In genomic region chr2:169234368-169235070, GRCm38 (mm10) we compare ENCODE assay signal across 19 mouse cellular contexts.
DNase-seq lines count a peak whose midpoint lies in the region; ATAC-seq and TF ChIP-seq lines count a peak whose summit lies in the region.
"Had no signal": no experiment of that assay in that cellular context is flagged by ENCODE, and none has a peak within 500 bp of the region (broad histone marks: within the 10 kb centered on the region; RNA-seq: fewer than 3 reads in every experiment).

No protein-coding gene starts in this region.

- H3K4me3 ChIP-seq in heart, embryonic 12.5 days, result no peak overlapping the region
- H3K4me3 ChIP-seq in lung, embryonic 14.5 days (ENCODE audit: low read depth, low read length), result no peak overlapping the region
- no peak overlapping the region for H3K4me3 ChIP-seq in lung, postnatal 0 days (ENCODE audit: low read depth, low read length)
- H3K4me3 ChIP-seq: embryonic facial prominence, embryonic 13.5 days; forebrain, embryonic 13.5 days; gastrocnemius, adult 2 months; hindbrain, embryonic 12.5 days had no signal

- H3K36me3 ChIP-seq in heart, embryonic 12.5 days, result no peaks in the 10 kb centered on the region
- H3K36me3 ChIP-seq in lung, embryonic 14.5 days (ENCODE audit: insufficient read depth), result no peaks in the 10 kb centered on the region
- H3K36me3 ChIP-seq in lung, postnatal 0 days (ENCODE audit: insufficient read depth, low read length), result no peaks in the 10 kb centered on the region
- H3K36me3 ChIP-seq: embryonic facial prominence, embryonic 13.5 days; hindbrain, embryonic 12.5 days had no signal

- ATAC-seq in heart, embryonic 12.5 days (ENCODE audit: insufficient number of reproducible peaks, low FRiP score), result no peak
- ATAC-seq in lung, embryonic 14.5 days (ENCODE audit: insufficient read depth), result peak; percentile 92
- ATAC-seq in lung, postnatal 0 days, result no peak
- ATAC-seq: forebrain, embryonic 13.5 days had no signal

- no peaks in the 10 kb centered on the region for H3K27me3 ChIP-seq in heart, embryonic 12.5 days (replicated peaks)
- H3K27me3 ChIP-seq in lung, embryonic 14.5 days (ENCODE audit: insufficient read depth, low read length), result no peaks in the 10 kb centered on the region
- no peaks in the 10 kb centered on the region for H3K27me3 ChIP-seq in lung, postnatal 0 days (replicated peaks; ENCODE audit: insufficient read depth, low read length)
- H3K27me3 ChIP-seq: embryonic facial prominence, embryonic 13.5 days; forebrain, embryonic 13.5 days; hindbrain, embryonic 12.5 days had no signal

- DNase-seq in heart, adult 11 months, result peak; percentile 45
- DNase-seq in lung, embryonic 14.5 days, result peak; percentile 88
- DNase-seq in lung, postnatal 0 days (ENCODE audit: low spot score), result no peak
- DNase-seq in lung, postnatal 4 days, result peak; percentile 32 to 56
- no peak for DNase-seq in lung, postnatal 25 days (ENCODE audit: low spot score)
- DNase-seq in yolk sac, embryonic 10.5 days (ENCODE audit: low spot score), result peak; percentile 14
- DNase-seq in kidney, adult 11 months, result no peak
- DNase-seq: adrenal gland, postnatal 14 days; cerebellum, adult 11-12 months; cerebellum, adult 9-10 months; cerebellum, postnatal 25 days; gastrocnemius, adult 2 months; gastrocnemius, postnatal 25 days; heart, postnatal 10 days; heart, postnatal 4 days had no signal

- H3K9ac ChIP-seq in heart, embryonic 12.5 days, result no peak overlapping the region
- no peak overlapping the region for H3K9ac ChIP-seq in lung, embryonic 14.5 days
- no peak overlapping the region for H3K9ac ChIP-seq in lung, postnatal 0 days (replicated peaks; ENCODE audit: low read depth)
- H3K9ac ChIP-seq: embryonic facial prominence, embryonic 13.5 days; forebrain, embryonic 13.5 days; hindbrain, embryonic 12.5 days had no signal

- H3K4me2 ChIP-seq in heart, embryonic 12.5 days, result no peak overlapping the region
- H3K4me2 ChIP-seq in lung, embryonic 14.5 days, result no peak overlapping the region
- H3K4me2 ChIP-seq in lung, postnatal 0 days (replicated peaks; ENCODE audit: low read depth, low read length), result no peak overlapping the region
- H3K4me2 ChIP-seq: embryonic facial prominence, embryonic 13.5 days; forebrain, embryonic 13.5 days; hindbrain, embryonic 12.5 days had no signal

- no peaks in the 10 kb centered on the region for H3K4me1 ChIP-seq in heart, embryonic 12.5 days (replicated peaks)
- peaks cover 4% of the 10 kb centered on the region; the same call in 1 of the 2 replicates for H3K4me1 ChIP-seq in lung, embryonic 14.5 days (ENCODE audit: insufficient read depth)
- no peaks in the 10 kb centered on the region for H3K4me1 ChIP-seq in lung, postnatal 0 days (ENCODE audit: insufficient read depth, low read depth, low read length)
- H3K4me1 ChIP-seq: forebrain, embryonic 13.5 days; hindbrain, embryonic 12.5 days had no signal

- TF ChIP-seq EP300 in lung, postnatal 0 days (IDR thresholded peaks at IDR 0.05), result no peak

- WGBS in heart, embryonic 12.5 days, result 76% methylated on average over 11 of the region's 11 CpGs
- WGBS in lung, embryonic 14.5 days, result 38% methylated on average over 11 of the region's 11 CpGs
- 60% methylated on average over 11 of the region's 11 CpGs for WGBS in lung, postnatal 0 days

- 0 out of 2 replicates have a peak, but pooled peaks cover 6% of the 10 kb centered on the region for H3K9me3 ChIP-seq in heart, embryonic 12.5 days (replicated peaks)
- H3K9me3 ChIP-seq in lung, embryonic 14.5 days (ENCODE audit: low read depth, low read length), result no peaks in the 10 kb centered on the region
- H3K9me3 ChIP-seq in lung, postnatal 0 days (ENCODE audit: low read length), result no peaks in the 10 kb centered on the region
- H3K9me3 ChIP-seq: embryonic facial prominence, embryonic 13.5 days; forebrain, embryonic 13.5 days; hindbrain, embryonic 12.5 days had no signal

- no peak overlapping the region for H3K27ac ChIP-seq in heart, embryonic 12.5 days (ENCODE audit: poor library complexity, severe bottlenecking)
- peak overlapping the region; percentile 75 for H3K27ac ChIP-seq in lung, embryonic 14.5 days (ENCODE audit: low read depth)
- no peak overlapping the region for H3K27ac ChIP-seq in lung, postnatal 0 days (ENCODE audit: low read length)
- H3K27ac ChIP-seq: embryonic facial prominence, embryonic 13.5 days; forebrain, embryonic 13.5 days; gastrocnemius, adult 2 months; hindbrain, embryonic 12.5 days had no signal

- no peak for TF ChIP-seq CTCF in lung, embryonic 14.5 days (IDR thresholded peaks at IDR 0.05; ENCODE audit: low read depth)
- TF ChIP-seq CTCF in lung, postnatal 0 days (IDR thresholded peaks at IDR 0.05), result no peak

Comparison
In these comparisons a context has a peak if more than half of its experiments do, and no peak if none do; other contexts are left out.
1. DNase-seq: peak in heart, adult 11 months (single experiment), lung, embryonic 14.5 days (single experiment), lung, postnatal 4 days (2 of 2) and yolk sac, embryonic 10.5 days (single experiment); none in lung, postnatal 0 days (single experiment), lung, postnatal 25 days (single experiment) and kidney, adult 11 months (single experiment).